Mouse (Mus musculus) cerebellum, adult 2 months (tissue): ENCODE measurements at regions not wholly inside any gene's neighbourhood (a gene's known extent, or its start where the extent isn't known, plus 50 kb on each side); places are given as distances from the start of the nearest gene placed in this dataset.

Source experiments
- CTCF ChIP-seq: fragments of 200-500 bp; IDR thresholded peaks from 2 replicates; pipeline ENCODE4 v1.5.1; 2011; ENCODE audit warnings: low read depth, mild to moderate bottlenecking, control low read depth, low read length, moderate library complexity, borderline replicate concordance; ENCODE audit not compliant: insufficient read depth
- POLR2A ChIP-seq: fragments of 200-500 bp; IDR thresholded peaks from 2 replicates; pipeline ENCODE4 v1.6.1; 2011; ENCODE audit warnings: low read length, control low read depth, borderline replicate concordance; ENCODE audit not compliant: insufficient read depth

GRCm38 (mm10) chr13:83724196-83724595 lies 220.4 kb downstream of the Mef2c start:
- TF ChIP-seq CTCF = no peak
- no peak for TF ChIP-seq POLR2A
